Mouse (Mus musculus): Measurements from ENCODE around the gene Lgals3bp.
A peak's percentile ranks its signal among the peaks of the same experiment; 100 is the strongest.

Lgals3bp gene

GRCm38 (mm10) chr11:118362971-118363518 is 38.8 kb downstream of the Lgals3bp start:
- DNase-seq (ENCODE audit: low spot score in 2 of 2): no peak

GRCm38 (mm10) chr11:118362501-118362900 is 39.4 kb downstream of the Lgals3bp start:
- no peak for DNase-seq (ENCODE audit: low spot score in 2 of 2)

DNA sequence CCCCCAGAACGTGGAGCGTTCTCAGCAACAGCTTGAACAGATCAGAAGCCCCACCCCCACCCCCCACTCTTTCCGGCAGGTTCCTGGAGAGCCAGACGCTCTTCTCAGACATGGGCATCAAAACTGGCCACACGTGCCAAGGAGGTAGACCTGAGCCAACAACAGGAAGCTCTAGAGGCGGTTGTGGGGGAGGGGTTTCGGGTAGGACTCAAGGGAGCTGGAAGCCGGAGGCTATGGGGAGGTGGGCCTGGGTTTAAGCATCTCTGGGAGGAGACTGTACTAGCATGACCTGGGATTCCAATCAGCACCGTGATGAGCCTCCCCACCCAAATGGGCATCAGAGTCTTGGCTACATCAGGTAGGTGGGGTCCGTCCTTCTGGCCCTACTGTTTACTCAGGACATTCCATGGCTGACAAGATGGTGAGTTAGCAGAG is 41.0 kb downstream of the Lgals3bp start:
- DNase-seq (ENCODE audit: low spot score in 2 of 2): no peak

DNA sequence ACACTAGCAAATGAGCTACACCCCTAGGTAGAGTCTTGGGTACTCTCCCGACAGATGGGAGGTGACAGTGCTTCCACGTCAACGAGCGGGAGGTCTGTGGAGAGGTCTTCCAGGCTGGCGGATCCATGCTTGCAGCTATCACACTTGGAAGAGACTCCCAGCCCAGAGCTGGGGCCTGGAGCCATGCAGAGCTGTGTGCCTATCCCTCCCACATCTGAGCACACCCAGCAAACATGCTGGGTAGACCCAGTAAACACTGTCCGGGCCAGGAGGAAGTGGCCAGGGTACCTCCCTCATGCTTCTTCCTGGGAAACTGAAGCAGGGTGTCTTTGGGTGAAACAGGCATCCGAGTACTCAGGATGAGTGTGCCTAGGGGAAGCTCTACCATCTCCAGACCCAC is 41.4 kb downstream of the Lgals3bp start:
- DNase-seq (ENCODE audit: low spot score in 2 of 2): no peak

DNA sequence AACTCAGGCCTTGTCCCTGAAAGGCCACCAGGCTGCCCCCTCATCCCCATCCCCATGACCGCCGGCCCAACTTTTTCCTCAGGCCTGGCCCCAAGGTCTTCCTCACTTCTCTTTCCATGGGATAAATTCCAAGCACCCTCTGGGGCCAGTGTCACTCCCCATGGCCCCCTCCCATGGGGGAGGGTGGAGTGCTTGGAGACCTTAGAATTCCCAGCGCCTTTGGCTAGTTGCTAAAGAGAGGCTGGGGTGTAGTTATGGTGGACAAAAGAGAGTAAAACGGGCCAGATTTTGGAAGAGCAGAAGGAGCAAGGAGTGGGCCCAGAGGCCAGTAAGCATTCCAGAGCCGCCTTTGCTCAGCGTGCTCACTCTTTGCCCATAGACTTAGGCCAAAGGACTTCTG is 46.3 kb downstream of the Lgals3bp start, which contains the start of gene Timp2:
Gene Timp2 (minus strand): TSS at position 101 of the 400 bp plus-strand sequence.
- DNase-seq (ENCODE audit: low spot score in 2 of 2): no peak

DNA sequence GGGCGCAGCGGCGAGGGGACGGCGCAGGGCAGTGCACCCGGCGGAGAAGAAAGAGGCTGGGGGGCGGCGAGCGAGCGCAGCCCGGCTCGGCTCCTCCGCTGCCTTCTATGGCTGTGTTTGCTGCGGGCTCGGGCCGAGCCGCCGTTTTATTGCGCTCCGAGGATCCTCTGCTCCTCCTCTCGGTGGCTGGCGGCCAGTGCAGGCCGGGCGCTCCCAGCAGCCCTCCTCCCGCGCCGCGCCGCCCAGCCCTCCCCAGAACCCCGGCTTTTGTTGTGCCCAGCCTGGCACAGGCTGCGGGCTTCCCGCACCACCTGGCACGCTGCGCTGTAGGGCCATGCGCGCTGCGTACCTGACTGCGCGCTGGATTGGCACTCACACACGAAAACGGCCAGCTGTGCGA is 46.7 kb downstream of the Lgals3bp start:
- DNase-seq (ENCODE audit: low spot score in 2 of 2): peak; percentile 71 to 76

- DNase-seq (ENCODE audit: low spot score in 2 of 2): no peak
Measured at GRCm38 (mm10) chr11:118354636-118355191, 47.2 kb downstream of the Lgals3bp start.

- no peak for DNase-seq (ENCODE audit: low spot score in 2 of 2)
Measured at GRCm38 (mm10) chr11:118349494-118349893, 52.4 kb downstream of the Lgals3bp start.

DNA sequence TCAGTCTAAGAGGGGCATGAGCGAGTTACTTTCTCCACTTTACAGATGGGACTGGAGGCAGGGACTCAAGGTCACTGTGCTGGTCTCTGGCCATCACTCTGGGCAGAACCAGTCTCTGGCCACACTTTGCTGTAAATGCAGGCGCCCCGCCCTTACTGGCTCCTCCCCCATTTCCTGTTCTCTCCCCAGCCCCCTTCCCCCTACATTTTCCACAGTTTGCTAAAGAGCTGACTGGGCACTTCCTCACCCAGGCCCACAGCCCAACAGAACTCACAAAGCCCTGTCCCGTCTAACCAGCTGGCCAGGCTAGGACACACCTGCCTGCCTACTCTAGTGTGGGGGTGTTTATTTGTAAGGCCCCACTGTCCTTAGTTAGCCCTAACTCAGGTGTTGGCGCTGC is 53.0 kb downstream of the Lgals3bp start:
- no peak for DNase-seq (ENCODE audit: low spot score in 2 of 2)

GRCm38 (mm10) chr11:118348419-118348818 is 53.5 kb downstream of the Lgals3bp start:
- DNase-seq (ENCODE audit: low spot score in 2 of 2): no peak

DNA sequence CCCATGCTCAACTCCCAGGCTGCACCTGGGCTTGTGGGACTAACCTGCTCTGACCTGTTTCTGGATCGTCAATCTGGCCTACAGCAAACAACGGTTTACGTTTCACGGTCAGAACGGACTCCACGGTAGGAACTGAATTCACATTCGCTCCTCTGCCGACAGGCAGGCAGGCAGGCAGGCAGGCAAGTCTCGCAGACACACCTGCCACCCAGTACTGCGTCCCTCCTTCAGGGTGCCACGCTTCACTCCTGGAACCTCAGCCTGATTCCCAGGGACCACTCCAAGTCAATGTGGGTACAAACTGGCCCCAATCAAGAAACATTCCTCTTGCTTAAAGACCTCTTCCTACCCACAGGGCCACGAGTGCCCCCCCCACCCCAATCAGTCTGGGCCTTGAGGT is 54.0 kb downstream of the Lgals3bp start:
- no peak for DNase-seq (ENCODE audit: low spot score in 2 of 2)

DNA sequence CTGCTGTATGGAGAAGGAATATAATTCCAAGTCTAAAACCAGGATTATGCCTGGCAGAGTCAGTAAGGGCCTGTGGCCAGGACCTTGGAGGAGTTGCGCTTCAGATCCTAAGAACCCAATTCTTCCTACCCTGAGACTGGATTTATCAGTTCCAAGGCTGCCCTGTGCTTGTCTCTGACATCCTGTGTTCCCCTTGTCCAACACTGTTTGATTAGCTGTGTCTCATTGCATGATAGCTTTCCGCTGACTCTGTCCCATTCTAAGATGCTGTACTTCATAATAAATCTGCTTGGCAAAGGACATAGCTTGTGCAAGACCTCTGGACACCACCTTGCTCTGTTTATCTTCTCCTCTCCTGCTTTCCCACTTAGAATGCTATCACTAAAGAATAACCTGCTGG is 54.5 kb downstream of the Lgals3bp start:
- DNase-seq (ENCODE audit: low spot score in 2 of 2): no peak

DNA sequence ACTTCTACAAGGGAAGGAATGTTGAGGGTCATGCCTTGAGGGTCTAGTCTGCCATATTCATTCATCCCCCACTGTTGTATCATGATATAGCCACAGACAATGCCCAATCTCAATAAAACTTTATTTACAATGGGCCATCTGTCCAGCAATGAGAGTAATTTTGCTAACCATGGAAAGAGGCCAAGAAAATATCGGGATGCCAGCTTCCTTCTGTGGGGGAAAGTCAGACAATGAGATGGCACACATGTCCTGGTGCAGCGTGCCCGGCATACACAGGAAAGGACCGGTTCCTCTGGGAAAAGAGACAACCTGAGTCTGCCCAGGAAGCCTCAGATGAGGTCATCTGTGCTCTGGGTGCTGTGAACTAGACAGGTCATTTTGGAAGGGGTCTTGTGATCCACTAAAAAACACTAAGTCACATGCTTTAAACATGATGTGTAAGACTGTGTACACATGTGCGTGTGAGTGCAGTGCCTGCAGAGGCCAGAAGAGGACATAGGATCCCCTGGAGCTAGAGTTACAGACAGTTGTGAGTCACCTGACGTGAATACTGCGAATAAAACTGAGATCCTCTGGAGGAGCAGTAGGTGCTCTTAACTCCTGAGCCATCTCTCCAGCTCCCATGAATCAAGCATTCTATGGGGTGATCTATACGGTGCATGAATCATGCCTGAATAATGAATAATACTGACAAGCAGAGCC is 55.3 kb downstream of the Lgals3bp start:
- no peak for DNase-seq (ENCODE audit: low spot score in 2 of 2)

DNA sequence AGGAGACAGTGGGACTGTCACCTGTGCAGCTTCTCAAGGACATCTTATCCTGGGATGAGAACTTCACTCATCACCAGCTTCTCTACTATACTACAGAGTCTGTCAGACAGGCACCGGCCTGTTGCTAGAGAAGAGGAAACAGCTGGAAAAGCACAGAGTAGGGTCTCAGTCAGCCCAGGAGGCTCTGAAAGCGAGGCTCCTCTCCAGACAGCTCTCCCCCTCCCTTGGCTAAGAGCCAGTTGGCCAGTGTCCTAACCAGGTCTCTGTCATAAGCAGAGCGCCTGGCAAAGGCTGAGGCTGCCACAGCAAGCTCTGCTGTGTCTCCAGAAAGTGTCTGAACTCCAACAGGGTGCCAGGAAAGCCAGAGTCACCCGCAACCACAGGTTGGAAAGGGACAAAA is 56.2 kb downstream of the Lgals3bp start:
- no peak for DNase-seq (ENCODE audit: low spot score in 2 of 2)

DNA sequence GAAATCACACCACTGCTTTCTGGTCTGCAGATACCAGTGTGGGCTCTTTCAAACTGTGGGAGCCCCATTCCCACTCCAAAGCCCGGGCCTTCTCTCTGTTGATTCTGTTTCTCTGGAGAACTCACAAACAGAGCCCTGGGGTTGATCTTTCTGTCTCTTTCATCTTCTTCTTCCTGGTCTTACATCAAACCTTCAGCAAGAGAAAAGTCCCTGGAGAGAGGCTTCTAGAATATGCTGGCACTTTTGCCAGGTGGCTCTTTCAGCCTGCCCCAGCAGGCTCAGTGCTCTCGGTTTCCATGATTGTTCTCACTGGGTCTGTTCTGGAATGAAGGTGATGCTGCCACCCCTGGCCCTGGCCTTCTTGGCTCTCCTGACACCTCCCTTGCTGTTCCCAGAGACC is 58.3 kb downstream of the Lgals3bp start:
- DNase-seq (ENCODE audit: low spot score in 2 of 2): no peak

Measured in frontal cortex, postnatal 25 days (tissue).